Mouse (Mus musculus) heart, adult 9 months (tissue): ENCODE data around the gene Olfr247.
"Not testable (repeated sequence)": the region's sequence is repeated elsewhere in the genome, so short reads cannot be mapped to it uniquely, and the experiment has no call there.

Source experiments
- DNase-seq, 2 experiments: peaks; one replicate each; pipeline ENCODE4 v3.0.0; 2022; ENCODE audit warnings: low spot score in 2 of 2

Gene Olfr247

DNA sequence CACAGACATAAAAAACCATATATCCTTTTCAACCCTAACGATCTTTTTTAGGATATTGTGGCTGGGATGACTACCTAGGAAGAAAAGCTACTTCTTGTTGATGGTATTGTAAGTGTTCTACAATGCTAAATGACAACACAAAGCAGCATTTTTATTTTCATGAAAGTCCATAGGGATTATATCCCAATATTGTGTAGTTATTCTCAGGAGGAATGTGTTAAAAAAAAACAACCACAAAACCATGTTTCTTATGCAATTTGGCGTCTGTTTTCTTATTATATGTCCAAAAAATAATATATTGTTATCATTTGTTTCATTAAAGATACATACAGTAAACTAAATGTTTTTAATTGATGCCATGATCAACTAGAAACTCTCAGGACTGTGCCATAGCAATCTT lies at the start of gene Olfr247:
Gene Olfr247 (minus strand): TSS at position 101 of the 400 bp plus-strand sequence.
- not testable (repeated sequence) for DNase-seq

DNA sequence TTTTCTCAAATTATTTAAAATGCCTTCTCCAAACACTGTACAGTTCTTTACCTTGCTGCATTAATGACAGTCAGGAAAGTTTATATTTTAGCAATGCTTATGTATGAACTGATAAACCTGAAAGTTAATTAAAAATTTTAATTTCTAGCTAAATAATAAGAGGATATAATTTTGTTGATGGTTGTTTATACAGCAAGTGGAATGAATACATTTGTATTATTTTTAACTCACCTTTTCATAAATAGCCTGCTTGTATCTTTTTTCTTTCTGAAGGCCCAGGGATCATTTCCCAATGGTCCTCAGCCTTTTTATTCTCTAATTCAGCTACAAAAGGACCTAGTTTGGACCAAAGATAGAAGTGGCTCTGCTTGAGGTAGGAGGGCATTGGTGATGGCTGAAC lies 36.4 kb upstream of the Olfr247 start, which contains the start of gene Olfr820:
Gene Olfr820 (plus strand): TSS at position 301 of the 400 bp plus-strand sequence.
- no peak for DNase-seq

DNA sequence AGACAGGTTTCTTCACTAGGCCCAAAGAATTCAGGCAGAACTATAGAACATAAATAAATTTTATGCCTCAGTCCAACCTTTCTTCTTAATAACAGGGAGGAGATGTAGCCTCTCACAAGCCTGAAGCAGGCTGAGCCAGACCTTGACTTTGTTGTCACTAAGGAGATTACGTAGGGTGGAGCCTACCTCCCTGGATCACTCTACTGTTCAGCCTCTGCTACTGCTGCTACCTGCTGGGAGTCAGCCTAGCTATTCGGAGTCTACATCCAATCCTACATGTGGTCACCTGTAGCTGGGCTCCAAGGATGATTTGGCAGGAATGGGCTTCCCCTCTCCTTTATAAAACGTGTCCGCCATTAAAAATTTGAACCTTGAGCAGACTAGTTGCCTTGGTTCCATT lies 29.4 kb upstream of the Olfr247 start:
- not testable (repeated sequence) for DNase-seq

DNA sequence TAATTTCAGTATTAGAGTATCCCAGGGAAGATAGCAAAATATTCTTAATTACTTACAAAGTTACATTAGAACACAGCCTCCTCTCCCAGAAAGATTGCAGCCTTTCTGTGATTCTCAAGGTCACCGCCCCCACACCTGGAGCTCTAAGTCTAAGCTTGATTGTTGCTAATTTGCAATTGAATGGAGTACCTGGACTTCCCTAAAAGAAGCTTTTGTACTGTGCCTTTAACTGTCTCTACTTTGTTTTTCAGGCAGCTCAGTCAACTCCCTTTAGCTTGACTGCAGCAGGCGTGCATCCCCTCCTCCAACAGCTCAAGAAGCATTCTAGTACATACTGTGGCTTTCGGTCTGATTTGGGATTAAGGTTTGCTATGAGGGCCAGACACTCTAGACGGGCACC lies 28.2 kb upstream of the Olfr247 start:
- not testable (repeated sequence) for DNase-seq

DNA sequence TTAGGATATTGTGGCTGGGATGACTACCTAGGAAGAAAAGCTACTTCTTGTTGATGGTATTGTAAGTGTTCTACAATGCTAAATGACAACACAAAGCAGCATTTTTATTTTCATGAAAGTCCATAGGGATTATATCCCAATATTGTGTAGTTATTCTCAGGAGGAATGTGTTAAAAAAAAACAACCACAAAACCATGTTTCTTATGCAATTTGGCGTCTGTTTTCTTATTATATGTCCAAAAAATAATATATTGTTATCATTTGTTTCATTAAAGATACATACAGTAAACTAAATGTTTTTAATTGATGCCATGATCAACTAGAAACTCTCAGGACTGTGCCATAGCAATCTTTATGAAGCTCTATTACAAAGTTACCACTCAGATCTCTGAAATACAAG lies 9.0 kb upstream of the Olfr247 start, which contains the start of gene Gm10310:
Gene Gm10310 (minus strand): TSS at position 101 of the 400 bp plus-strand sequence.
- DNase-seq: not testable (repeated sequence)

DNA sequence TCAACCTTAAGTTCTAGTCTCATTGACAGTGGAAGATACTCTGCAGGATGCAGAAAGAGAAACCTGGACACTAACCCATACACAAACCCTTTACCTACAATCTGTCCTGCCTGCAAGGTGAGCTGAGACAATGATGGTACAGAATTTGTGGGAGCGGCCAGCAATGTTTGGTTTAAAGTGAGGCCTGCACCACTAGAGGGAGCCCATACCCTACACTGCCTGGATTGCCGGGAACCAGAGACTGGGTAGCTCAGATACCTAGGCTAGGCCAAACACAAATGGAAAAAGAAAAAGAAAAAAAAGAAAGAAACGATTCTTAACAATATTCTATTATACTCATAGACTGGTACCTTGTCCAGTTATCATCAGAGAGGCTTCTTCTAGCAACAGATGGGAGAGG lies 5.9 kb upstream of the Olfr247 start:
- not testable (repeated sequence) for DNase-seq

DNA sequence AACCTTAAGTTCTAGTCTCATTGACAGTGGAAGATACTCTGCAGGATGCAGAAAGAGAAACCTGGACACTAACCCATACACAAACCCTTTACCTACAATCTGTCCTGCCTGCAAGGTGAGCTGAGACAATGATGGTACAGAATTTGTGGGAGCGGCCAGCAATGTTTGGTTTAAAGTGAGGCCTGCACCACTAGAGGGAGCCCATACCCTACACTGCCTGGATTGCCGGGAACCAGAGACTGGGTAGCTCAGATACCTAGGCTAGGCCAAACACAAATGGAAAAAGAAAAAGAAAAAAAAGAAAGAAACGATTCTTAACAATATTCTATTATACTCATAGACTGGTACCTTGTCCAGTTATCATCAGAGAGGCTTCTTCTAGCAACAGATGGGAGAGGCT lies 2.9 kb downstream of the Olfr247 start:
- DNase-seq: not testable (repeated sequence)

DNA sequence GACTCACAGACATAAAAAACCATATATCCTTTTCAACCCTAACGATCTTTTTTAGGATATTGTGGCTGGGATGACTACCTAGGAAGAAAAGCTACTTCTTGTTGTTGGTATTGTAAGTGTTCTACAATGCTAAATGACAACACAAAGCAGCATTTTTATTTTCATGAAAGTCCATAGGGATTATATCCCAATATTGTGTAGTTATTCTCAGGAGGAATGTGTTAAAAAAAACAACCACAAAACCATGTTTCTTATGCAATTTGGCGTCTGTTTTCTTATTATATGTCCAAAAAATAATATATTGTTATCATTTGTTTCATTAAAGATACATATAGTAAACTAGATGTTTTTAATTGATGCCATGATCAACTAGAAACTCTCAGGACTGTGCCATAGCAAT lies 8.8 kb downstream of the Olfr247 start, which contains the start of gene Olfr819:
Gene Olfr819 (minus strand): TSS at position 101 of the 400 bp plus-strand sequence.
- not testable (repeated sequence) for DNase-seq

DNA sequence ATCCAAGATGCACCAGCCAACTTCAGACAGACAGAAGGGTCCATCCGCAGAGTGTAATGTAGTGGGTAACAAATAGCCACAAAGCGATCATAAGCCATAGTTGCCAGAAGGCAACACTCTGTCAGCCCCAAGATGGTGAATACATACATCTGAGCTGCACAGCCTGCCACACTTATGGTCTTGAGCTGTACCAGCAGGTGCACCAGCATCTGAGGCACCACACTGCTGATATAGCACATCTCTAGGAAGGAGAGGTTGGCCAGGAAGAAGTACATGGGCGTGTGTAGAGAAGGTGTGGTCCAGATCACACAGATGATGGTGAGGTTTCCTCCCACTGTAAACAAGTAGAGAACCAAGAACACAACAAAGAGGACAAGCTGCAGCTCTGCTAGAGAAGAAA lies 9.7 kb downstream of the Olfr247 start:
- DNase-seq: not testable (repeated sequence)

DNA sequence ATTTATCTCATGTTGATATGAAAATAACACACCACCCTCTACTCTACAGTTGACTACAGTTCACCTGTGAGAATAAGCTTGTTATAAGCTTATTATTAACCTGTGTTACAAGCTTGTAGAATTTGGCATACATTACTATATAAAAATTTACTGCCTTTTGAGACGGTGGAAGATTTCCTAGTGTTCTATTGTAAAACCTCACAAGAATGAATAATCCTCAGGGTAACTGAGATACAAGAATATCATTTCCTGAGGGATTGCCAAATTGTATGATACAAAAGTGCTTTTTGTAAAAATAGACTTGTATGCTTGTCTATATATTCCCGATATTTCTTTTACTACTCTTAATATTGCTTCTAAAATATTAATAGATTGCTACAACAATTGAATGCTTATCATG lies 26.9 kb downstream of the Olfr247 start, which contains the start of gene Olfr818:
Gene Olfr818 (minus strand): TSS at position 101 of the 400 bp plus-strand sequence.
- DNase-seq: no peak
